Mouse (Mus musculus) lung, adult 2 months (tissue): ENCODE measurements around the gene Slc7a10.

Source experiments
- CTCF ChIP-seq: fragments of 200-500 bp; IDR thresholded peaks from 2 replicates; pipeline ENCODE4 v1.5.1; 2011; ENCODE audit warnings: mild to moderate bottlenecking, low read length, control low read depth; ENCODE audit not compliant: insufficient read depth
- POLR2A ChIP-seq: fragments of 200-500 bp; IDR thresholded peaks from 2 replicates; pipeline ENCODE4 v1.6.1; 2011; ENCODE audit warnings: low read depth, mild to moderate bottlenecking, control low read depth, low read length, borderline replicate concordance; ENCODE audit errors: extremely low read depth

GRCm38 (mm10) chr7:35185889-35186569 is at the start of gene Slc7a10:
- no peak for TF ChIP-seq CTCF
- no peak for TF ChIP-seq POLR2A
